Mouse (Mus musculus) kidney, adult 9 months (tissue): Measurements from ENCODE around the gene Ccdc126.

Experiments used
- DNase-seq: peaks from one replicate; pipeline ENCODE4 v3.0.0; 2022

The Ccdc126 gene

DNA sequence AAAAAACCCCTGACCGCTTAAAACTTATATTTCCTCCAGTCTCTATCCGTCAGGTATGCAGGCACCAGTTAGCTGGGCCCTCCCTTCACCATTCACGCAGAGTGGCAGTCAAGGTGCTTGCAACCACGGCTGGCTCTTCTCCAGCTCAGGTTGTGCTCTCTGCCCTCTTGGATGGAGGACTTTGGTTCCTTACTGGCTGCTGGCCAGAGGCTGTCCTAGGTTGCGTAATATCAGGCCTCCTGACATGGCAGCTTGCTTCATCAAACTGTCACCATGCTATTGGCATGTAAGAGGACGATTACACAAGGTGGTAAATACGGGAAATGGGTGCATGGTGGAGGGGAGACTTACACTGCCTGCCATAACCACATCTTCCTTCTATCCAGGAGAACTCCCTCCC, 30.8 kb downstream of the Ccdc126 start:
- peak; percentile 94 for DNase-seq

GRCm38 (mm10) chr6:49354613-49355012, 35.5 kb downstream of the Ccdc126 start:
- DNase-seq, result no peak

DNA sequence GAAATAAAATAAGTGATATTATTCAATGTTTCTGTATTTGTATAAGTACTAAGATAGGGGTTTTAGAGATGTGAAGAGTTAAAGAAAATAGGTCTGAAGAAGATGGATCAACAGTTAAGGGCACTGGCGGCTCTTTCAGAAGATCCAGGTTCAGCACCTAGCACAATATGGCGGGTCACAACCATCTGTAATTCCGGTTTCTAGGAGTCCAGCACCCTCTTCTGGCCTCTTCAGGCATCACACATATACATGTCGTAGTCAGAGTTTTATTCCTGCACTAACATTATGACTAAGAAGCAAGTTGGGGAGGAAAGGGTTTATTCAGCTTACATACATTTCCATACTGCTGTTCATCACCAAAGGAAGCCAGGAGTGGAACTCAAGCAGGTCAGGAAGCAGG, 36.1 kb downstream of the Ccdc126 start:
- DNase-seq, result no peak

DNA sequence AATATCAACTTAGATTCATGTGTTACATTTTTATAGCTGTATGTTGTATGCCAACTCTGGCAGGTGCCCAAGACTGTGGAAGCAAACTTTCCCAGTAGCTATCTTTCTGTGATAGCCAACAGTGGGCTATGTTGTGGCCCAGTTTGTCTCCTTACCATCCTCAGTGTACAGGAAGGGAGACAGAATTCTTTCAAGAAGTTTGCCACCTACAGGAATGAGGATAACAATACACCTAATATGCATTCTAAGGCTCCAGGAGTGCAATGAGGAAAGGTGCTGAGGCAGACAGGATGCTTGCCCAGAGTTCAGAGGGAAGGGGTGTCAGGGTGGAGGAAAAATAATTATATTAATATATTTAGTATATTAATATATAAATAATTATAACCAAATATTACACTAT, 41.3 kb downstream of the Ccdc126 start:
- DNase-seq, result no peak

GRCm38 (mm10) chr6:49367159-49368054, 48.3 kb downstream of the Ccdc126 start, which contains the start of gene Fam221a:
Fam221a (plus strand) TSS chr6:49367739.
- DNase-seq, result peak; percentile 91

- DNase-seq, result no peak
These were observed 49.1 kb downstream of the Ccdc126 start for GRCm38 (mm10) chr6:49368212-49368611.

DNA sequence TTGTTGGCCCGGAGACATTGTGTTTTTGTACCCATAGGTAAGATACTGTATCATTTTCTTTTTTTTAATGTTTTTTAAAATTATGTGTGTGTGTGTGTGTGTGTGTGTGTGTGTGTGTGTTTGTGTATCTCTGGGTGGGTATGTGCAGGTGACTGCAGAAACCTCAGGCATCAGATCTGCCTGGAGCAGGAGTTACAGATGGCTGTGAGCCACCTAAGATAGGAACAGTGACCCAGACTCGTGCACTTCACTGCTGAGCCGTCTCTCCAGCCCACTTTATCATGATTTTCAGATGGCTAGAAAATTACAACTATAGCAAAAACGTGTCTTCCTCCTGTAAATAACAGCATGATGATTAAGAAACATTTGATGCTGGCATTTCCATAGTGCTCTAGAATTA, 53.6 kb downstream of the Ccdc126 start:
- no peak for DNase-seq

DNA sequence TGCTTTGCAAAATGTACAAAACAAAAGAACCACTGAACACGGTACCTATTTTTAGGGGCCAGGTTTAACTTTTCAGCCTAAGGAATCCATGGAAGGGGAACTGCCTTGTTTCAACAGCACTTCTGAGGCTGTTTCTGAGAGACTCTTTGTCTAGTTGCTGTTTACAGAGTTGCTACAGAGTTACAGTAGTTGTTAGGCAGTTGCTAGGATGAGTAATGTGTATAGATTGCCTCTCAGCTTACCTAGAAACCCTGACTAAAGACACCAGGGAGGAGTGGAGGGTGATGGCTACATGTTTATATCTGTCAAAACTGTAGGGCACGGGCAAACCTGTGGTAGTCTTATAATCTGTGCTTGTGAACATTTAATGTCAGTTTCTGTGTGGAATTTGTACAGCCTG, 54.9 kb downstream of the Ccdc126 start:
- no peak for DNase-seq

DNA sequence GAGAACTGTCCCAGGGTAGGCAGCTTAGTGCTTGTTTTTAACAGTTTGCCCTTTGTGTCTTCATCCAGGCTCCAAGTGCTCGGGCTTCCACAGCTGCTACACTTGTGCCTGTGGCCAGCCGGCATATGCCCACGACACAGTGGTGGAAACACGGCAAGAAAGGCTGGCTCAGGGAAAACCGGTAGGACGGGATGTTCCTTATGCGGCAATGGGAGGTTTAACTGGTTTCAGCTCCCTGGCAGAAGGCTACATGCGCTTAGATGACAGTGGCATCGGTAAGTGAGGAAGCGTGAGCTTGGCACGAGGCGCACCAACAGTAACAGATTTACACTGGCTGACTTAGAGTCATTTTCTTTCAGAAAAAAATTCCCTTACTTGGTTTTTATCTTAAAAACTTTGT, 59.3 kb downstream of the Ccdc126 start:
- no peak for DNase-seq
